Mouse (Mus musculus) adrenal gland, postnatal 14 days (tissue): ENCODE results near the gene Pced1a. TPM values are rescaled to one million over a fixed set of nuclear protein-coding genes. Genes with fewer than 3 reads are reported as not detected.
"Not testable (repeated sequence)": the region's sequence is repeated elsewhere in the genome, so short reads cannot be mapped to it uniquely, and the experiment has no call there.

Experiments
- DNase-seq: peaks from one replicate; pipeline ENCODE4 v3.0.0; 2021; ENCODE audit warnings: mixed read lengths
- total RNA-seq: library from RNA; stranded (reverse); gene quantifications from 2 replicates; pipeline ENCODE4 v1.2.3, GENCODE M21; 2021

Gene Pced1a
- total RNA-seq, 1 experiment from 2014 or later = 13.6 TPM

DNA sequence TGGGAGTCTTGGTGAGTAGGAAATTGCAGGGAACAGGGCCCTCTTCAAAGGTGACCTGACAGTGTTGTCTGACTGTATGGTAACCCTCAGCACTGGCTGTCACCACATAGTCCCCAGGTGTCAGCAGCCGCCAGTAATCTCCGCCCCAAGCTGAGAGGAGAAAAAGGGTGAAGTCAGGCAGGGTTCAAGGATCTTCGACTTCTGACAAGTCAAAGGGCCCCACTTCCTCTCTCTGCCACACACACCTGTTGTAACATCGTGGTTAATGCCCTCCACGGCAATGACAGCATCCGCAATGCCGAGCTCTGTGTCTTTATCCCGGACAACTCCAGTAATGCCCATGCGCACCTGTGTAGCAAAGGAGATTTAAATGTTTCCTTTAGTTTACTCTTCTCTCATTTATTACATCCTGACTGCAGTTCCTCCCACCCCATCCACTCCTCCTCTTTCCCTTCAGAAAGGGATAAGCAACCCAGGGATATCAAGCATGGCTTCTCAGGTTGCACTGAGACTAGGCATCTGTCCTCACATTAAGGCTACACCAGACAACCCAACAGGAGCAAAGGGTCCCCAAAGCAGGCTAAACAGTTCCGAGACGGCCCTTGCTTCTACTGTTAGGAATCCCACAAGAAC is 33.4 kb downstream of the Pced1a start:
- no peak for DNase-seq

DNA sequence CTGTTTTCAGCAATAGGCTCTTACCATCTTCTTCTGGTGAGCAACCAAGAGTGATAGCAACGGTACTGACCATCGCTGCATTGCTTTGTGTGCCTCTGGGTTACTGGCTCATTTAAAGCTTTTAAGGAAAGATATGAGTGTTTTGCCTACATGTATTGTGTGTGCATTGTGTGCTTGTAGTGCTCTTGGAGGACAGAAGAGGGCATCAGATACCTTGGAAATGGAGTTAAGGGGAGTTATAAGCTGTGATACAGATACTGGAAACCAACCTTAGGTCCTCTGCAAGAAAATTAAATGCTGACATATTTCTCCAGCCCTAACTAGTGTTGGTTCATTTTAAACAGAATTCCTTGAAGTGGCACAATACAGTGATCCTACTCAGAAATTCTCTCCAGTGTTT is 35.7 kb downstream of the Pced1a start:
- no peak for DNase-seq

DNA sequence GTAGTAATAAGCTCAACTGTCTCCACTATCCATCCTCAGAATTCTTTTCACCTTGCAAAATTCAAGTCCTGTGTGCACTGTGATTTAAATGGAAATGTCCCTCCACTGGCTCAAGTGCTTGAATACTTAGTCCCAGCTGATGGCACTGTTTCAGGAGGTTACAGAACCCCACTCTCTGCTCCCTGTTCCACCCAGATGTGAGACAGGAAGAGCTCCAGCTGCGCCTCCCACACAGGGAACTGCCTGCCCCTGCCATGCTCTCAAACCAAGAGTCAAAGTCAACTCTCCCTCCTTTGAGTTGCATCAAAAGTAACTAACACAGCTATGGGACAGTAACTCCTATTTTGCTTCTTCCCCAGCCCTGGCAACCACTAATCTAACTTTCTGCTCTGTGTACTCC is 38.3 kb downstream of the Pced1a start:
- no peak for DNase-seq

DNA sequence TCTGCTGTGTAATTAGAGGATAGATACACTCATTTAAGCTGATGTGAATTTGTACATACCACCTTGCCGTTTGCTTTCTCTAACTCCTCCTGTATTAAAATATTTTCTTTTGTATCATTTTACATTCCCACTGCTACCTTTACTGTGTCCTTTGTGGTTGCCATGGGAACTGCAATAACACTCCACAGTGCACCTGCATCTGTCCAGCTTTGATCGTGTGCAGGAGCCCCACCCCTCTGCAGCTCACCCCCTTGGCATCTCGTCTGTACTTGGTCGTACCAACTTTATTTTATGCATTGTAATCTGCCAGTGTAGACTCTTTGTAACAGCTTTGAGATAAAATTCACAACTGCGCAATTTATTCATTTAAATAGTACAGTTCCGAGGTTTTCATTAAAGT is 40.6 kb downstream of the Pced1a start:
- DNase-seq = no peak

DNA sequence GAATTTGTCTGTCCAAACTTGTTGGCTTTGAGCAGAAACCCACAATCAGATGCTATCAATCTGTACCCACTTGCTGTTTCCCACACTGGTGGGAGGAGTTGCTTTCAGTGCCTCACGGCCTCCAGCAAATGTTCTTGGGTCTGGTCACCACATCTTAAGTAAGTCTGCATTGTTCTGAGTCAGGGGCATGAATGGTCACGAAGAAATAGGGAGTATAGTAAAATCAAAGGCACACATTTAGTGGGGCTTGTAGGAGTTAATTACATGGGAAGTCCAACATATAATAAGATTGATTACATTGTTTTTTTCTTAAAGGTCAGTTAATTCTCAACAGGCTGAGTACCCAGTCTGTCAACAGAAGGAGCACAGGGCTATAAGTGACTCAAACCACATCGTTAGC is 41.3 kb downstream of the Pced1a start:
- DNase-seq = no peak

DNA sequence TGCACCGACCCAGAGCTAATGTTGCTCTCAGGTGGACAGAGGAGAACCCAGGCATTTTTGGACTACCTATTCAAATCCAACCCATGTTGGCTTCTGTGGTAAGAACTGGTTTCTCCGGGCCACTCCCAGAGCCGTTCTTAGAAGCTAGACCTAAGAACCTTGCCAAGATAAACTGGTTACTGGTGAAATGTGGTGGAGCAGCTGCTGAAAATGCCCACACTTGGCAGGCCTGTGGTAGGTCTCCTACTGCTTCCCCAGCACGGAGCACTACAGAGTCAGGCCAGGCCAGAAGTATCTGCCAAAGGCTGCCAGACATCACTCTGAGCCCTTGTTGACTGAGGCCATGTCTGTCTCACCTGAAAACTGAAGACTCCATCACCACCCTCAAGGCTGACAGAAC is 49.5 kb downstream of the Pced1a start:
- no peak for DNase-seq

DNA sequence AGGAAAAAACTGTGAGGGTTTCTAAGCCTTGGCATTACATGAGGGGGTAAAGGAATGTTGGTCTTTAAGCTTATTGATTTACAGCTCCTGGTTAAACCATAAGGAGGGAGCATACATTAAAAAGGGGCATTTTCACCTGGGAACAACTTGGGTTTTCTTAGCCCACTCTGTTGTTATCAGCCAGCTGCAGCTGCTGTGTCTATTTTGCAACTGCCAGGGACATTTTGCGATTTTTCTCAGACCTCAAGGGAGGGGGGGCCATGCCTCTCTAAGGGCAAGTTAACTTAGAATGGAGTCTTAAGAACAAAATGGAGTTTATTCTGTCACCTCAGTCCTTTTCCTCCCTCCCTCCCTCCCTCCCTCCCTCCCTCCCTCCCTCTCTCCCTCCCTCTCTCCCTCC is 51.5 kb downstream of the Pced1a start:
- DNase-seq = not testable (repeated sequence)

DNA sequence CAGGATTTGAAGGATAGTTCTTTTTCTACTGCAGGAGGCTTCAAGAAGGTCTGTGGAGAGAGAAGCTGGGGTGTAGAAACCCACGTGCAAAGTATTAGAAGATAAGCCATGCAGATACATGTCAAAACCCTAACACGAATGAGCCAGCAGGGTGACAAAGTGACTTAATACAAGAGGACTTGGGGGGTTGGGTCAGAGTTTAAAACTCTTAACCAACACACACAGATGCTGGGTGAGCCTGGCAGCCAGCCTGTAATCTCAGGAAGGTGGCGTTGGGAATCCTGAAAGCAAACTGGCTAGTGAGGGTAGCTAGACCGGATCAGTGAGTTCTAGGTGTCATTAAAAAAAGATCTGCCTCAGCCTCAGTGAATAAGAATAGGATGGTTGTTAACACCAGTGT is 57.1 kb downstream of the Pced1a start:
- no peak for DNase-seq

Other genes with a start within 250 kb of the Pced1a start
- 182 and 196 TPM in 2 replicates for gene Snrpb, start 245.3 kb downstream of the Pced1a start, total RNA-seq
- gene Tmc2, start 229.5 kb downstream of the Pced1a start, total RNA-seq = not detected in 2 replicates
- gene Nop56, start 150.3 kb downstream of the Pced1a start, total RNA-seq = 115 and 124 TPM in 2 replicates
- gene Idh3b, start 140.2 kb downstream of the Pced1a start, total RNA-seq = 729 and 784 TPM in 2 replicates
- gene Ebf4, start 129.5 kb downstream of the Pced1a start, total RNA-seq = 3.6 and 4.2 TPM in 2 replicates
- 10.2 and 12.2 TPM in 2 replicates for gene Cpxm1, start 27.1 kb downstream of the Pced1a start, total RNA-seq
- gene Gm28372, start 19.5 kb downstream of the Pced1a start, total RNA-seq = not detected in 2 replicates
- not detected in 2 replicates for gene 1700020A23Rik, start 19.4 kb downstream of the Pced1a start, total RNA-seq
- gene Tmem239, start 18.2 kb downstream of the Pced1a start, total RNA-seq = not detected in 2 replicates
- gene Vps16, start 362 bp downstream of the Pced1a start, total RNA-seq = 51.3 and 54.4 TPM in 2 replicates
- 100 and 101 TPM in 2 replicates for gene Ptpra, start 25.6 kb upstream of the Pced1a start, total RNA-seq
- 54.5 and 63.2 TPM in 2 replicates for gene Mrps26, start 139.0 kb upstream of the Pced1a start, total RNA-seq
- gene Oxt, start 151.5 kb upstream of the Pced1a start, total RNA-seq = not detected in 2 replicates
- not detected in 2 replicates for gene Avp, start 157.9 kb upstream of the Pced1a start, total RNA-seq
- 13.4 and 14.0 TPM in 2 replicates for gene Fastkd5, start 205.3 kb upstream of the Pced1a start, total RNA-seq
- 5.1 and 5.6 TPM in 2 replicates for gene Ubox5, start 205.3 kb upstream of the Pced1a start, total RNA-seq
- 9.5 and 11.1 TPM in 2 replicates for gene Lzts3, start 218.1 kb upstream of the Pced1a start, total RNA-seq
- gene Ddrgk1, start 240.0 kb upstream of the Pced1a start, total RNA-seq = 137 and 148 TPM in 2 replicates
- 27.0 and 28.9 TPM in 2 replicates for gene Itpa, start 242.9 kb upstream of the Pced1a start, total RNA-seq